Mouse (Mus musculus) liver, embryonic 14.5 days (tissue): ENCODE data around the gene Sord.

Experiments used
- CTCF ChIP-seq: IDR thresholded peaks from 2 replicates; pipeline ENCODE4 v1.5.1; 2016; ENCODE audit warnings: antibody characterized with exemption, low read depth, control low read depth
- EP300 ChIP-seq: IDR thresholded peaks from 2 replicates; pipeline ENCODE4 v1.6.1; 2016; ENCODE audit warnings: antibody characterized with exemption, low read depth

DNA sequence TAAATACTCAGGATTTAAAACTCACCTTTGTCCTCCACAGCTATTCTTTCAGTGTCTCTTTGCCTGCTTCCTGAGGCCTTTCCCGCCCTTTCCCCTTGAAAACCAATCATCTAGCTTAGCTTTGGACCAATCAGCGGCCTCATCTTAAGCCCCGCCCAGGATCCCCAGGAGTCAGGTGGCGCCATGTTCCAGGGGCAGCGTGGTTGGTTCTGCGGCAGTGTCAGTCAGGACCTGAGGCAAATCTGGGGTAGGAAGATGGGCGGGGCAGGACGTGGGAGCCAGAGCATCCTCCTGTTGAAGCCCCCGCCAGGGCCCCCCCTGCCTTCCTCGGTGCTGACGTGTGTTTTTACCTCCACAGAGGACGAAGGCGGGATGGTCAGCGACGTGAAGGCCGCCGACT is 48.4 kb upstream of the Sord start, which contains the start of the genes Patl2 and Terb2:
- TF ChIP-seq EP300 (no peak), CTCF (no peak)
